Mouse (Mus musculus): ENCODE measurements at regions not wholly inside any gene's neighbourhood (a gene's known extent, or its start where the extent isn't known, plus 50 kb on each side); places are given as distances from the start of the nearest gene placed in this dataset.

DNA sequence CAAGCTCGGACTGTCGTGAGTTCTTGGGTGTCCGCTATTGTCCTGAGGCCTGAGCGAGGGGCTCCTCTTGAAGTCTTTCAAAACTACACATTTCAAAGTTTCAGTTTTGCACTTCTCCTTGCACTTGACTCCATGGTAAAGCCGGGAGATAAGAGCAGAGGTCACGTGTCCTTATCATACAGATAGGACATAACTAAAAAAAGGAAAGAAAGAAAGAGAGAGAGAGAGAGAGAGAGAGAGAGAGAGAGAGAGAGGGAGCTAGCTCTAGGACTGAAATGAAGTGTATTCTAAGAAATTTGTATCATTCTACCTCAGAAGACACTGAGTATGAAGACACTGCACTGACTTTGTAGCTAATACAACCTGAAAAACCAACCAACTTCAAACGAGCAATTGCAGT lies 114.8 kb upstream of the Spred2 start:
- peaks cover 4% of the 10 kb centered on the region; the same call in 1 of the 2 replicates for H3K9me3 ChIP-seq
- H3K27ac ChIP-seq = no peak overlapping the region
- WGBS = 90% methylated on average over 7 of the region's 7 CpGs
- no peaks in the 10 kb centered on the region; the same call in 1 of the 2 replicates for H3K36me3 ChIP-seq
- H3K27me3 ChIP-seq (ENCODE audit: insufficient read depth, poor library complexity, severe bottlenecking) = no peaks in the 10 kb centered on the region
- H3K4me3 ChIP-seq = no peak overlapping the region
- H3K4me1 ChIP-seq (replicated peaks) = peaks cover 28% of the 10 kb centered on the region
- DNase-seq (ENCODE audit: low spot score) = no peak

DNA sequence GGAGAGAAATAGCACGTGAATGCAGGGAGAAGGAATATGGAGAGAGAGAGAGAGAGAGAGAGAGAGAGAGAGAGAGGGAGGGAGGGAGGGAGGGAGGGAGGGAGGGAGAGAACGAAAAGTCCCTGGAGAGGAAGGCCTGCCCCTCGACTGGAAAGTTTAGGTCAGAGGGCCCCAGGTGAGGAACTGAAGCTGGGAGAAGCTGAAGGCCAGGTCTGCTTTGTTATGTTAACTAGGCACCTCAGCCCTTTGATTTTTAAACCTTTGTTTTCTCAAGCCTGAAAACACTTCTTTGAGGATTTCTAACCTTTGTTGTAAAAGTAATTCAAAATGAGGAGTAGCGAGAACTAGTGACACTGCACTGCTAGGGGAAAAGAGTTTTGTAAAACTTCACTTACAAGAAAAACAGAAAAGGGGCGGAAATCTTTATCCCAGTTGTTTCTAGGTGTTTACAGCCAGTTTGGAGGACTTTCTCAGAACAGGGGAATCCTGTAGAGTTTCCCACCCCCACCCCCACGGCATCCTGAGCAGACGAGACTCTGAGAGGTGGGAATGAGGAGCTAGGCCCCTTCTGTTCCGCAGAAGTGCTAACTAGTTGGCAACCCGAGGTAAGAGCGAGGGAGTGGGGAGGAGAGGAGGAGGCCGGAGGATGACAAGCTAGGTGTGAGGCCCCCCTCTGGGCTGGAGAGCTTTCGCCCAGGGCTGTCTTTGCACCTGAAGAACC lies 112.7 kb upstream of the Spred2 start:
- Histone ChIP-seq H3K4me3 (no peak overlapping the region; the same call in 1 of the 2 replicates), H3K27ac (peak overlapping the region; percentile 54; the same call in 1 of the 2 replicates), H3K4me1 (replicated peaks) (peaks cover 28% of the 10 kb centered on the region), H3K27me3 (ENCODE audit: insufficient read depth, poor library complexity, severe bottlenecking) (no peaks in the 10 kb centered on the region), H3K36me3 (no peaks in the 10 kb centered on the region; the same call in 1 of the 2 replicates), H3K9me3 (peaks cover 4% of the 10 kb centered on the region; the same call in 1 of the 2 replicates)
- WGBS = 12% methylated on average over 11 of the region's 12 CpGs
- DNase-seq (ENCODE audit: low spot score) = no peak

DNA sequence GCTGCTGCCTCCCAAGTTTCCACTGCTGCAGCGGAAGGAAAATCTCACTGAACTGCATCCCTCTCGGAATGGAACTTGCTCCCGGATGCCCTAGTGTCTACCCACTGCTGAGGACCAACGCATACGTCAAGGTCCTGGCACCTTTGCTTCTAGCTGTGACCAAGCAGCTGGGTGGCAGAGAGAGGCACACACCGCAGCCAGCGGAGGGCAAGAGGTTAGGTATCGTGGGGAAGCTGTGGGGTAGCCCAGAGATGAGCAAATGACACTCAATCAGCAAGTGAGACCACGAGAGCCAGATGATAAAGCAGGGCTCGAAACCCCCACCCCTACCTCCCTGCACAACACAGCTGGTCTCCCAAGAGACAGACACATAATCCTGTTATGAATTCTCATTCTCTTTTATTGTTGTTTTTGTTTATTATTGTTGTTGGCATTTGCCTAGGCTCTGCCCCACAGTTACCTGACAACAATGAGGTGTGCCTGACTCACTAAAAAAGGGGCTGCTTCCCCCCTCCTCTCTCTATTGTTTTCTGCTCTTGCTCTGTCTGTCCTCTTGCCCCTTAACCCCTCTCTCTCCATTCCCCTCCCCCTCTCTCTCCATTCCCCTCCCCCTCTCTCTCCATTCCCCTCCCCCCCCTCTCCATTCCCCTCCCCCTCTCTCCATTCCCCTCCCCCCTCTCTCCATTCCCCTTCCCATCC lies 112.0 kb upstream of the Spred2 start:
- Histone ChIP-seq H3K4me3 (peak overlapping the region; percentile 1; the same call in 1 of the 2 replicates), H3K36me3 (no peaks in the 10 kb centered on the region; the same call in 1 of the 2 replicates), H3K27me3 (ENCODE audit: insufficient read depth, poor library complexity, severe bottlenecking) (no peaks in the 10 kb centered on the region), H3K27ac (peak overlapping the region; percentile 54), H3K4me1 (replicated peaks) (peaks cover 28% of the 10 kb centered on the region), H3K9me3 (peaks cover 4% of the 10 kb centered on the region; the same call in 1 of the 2 replicates)
- DNase-seq (ENCODE audit: low spot score) = peak; percentile 8
- 11% methylated on average over 10 of the region's 10 CpGs for WGBS

DNA sequence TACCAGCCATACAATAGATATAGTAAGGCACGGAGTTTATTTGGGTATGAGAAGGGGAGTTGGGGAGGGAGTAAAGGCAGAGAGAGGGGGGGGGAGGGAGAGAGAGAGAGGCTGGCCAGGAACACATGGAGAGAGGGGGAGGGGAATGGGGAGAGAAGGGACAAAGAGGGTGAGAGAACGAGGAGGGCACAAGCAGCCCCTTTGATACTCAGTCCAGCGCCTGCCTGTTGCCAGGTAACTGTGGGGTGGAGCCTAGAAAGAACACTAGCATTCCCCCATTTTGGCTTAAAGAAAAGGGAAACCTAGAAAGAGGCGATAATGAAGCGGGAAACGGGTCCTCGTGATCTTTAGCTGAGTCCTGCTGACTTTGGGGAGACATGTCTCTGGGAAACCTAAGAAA lies 110.6 kb upstream of the Spred2 start:
- Histone ChIP-seq H3K27ac (no peak overlapping the region), H3K4me1 (replicated peaks) (peaks cover 28% of the 10 kb centered on the region), H3K27me3 (ENCODE audit: insufficient read depth, poor library complexity, severe bottlenecking) (no peaks in the 10 kb centered on the region), H3K36me3 (no peaks in the 10 kb centered on the region; the same call in 1 of the 2 replicates), H3K4me3 (no peak overlapping the region), H3K9me3 (peaks cover 4% of the 10 kb centered on the region; the same call in 1 of the 2 replicates)
- no peak for DNase-seq (ENCODE audit: low spot score)
- WGBS = 66% methylated on average over 7 of the region's 7 CpGs

DNA sequence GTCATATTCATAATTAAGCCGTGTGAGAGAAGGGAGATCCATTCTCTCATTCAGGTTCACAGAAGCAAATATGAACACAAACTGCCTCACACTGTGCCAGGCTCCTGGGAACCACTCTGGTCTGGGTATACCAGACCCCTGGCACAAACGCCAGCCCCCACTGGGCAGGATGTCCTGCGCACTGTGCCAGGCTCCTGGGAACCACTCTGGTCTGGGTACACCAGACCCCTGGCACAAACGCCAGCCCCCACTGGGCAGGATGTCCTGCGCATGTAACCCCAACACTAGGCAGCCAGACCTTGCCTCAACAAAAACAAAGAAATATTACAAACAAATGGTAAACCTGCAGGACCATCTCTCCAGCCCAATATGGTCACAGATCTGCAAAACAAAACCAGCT lies 101.2 kb upstream of the Spred2 start:
- no peaks in the 10 kb centered on the region for H3K27me3 ChIP-seq (ENCODE audit: insufficient read depth, poor library complexity, severe bottlenecking)
- WGBS = 85% methylated on average over 5 of the region's 5 CpGs
- no peaks in the 10 kb centered on the region for H3K9me3 ChIP-seq
- H3K4me1 ChIP-seq (replicated peaks) = 0 out of 2 replicates have a peak, but pooled peaks cover 7% of the 10 kb centered on the region
- no peak overlapping the region for H3K27ac ChIP-seq
- no peak for DNase-seq (ENCODE audit: low spot score)
- no peak overlapping the region for H3K4me3 ChIP-seq
- no peaks in the 10 kb centered on the region for H3K36me3 ChIP-seq

DNA sequence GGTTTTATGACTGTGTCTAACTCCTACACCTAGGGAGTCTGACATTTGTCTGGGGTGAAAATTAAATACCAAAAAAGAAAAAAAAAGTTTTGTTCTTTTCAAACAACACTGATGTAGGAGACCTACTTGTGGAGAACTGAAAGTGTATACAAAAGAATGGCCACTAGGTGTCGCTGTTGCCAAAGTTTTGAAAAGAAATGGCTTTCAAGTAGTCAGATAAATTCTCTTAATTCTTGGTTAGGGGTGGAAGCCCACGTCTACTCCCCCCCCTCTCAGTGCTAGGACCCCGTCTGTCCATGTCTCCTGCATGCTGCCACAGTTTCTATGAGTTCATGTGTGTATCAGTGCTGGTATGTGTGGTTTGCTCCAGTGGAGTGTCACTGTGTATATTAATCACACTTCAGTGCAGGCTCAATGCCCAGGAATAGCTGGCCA lies 100.7 kb upstream of the Spred2 start:
- no peak overlapping the region for H3K27ac ChIP-seq
- H3K4me3 ChIP-seq = no peak overlapping the region
- 0% methylated on average over 3 of the region's 3 CpGs for WGBS
- peak; percentile 72 for DNase-seq (ENCODE audit: low spot score)
- H3K27me3 ChIP-seq (ENCODE audit: insufficient read depth, poor library complexity, severe bottlenecking) = no peaks in the 10 kb centered on the region
- H3K9me3 ChIP-seq = no peaks in the 10 kb centered on the region
- H3K36me3 ChIP-seq = no peaks in the 10 kb centered on the region
- 0 out of 2 replicates have a peak, but pooled peaks cover 7% of the 10 kb centered on the region for H3K4me1 ChIP-seq (replicated peaks)

DNA sequence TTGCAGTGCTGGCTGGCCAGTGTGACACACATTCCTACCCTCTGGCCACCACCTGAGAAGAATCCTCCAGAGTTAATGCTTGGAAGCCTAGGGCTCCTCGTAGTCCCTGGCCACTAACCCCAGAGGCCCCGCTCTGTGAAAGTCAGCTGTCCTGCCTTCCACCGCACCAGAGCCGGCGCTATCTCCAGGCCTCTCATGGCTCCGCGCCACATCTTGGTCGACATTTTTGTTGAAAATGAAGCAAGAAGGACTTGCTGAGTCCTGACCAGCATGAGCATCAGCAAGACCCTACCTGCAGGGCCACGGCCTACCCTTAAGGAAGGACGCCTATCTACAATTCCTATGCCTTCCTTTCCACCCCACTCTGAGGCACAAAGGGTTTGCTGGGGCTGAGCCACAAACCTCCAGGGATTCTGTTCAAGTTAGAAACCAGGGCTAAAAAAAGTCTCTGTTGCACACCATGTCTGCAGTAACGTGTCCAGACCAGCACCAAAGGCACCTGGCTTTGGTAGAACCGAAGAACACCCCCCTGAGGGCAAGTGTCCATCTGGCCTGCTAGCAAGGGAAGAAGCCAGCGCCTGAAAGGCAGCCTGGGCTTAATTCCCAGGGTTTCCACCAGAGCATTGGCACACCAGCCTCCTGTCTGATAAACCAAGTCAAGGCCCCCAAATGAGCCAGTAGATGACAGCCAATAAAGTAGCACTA lies 97.5 kb upstream of the Spred2 start:
- Histone ChIP-seq H3K27me3 (ENCODE audit: insufficient read depth, poor library complexity, severe bottlenecking) (0 out of 2 replicates have a peak, but pooled peaks cover 9% of the 10 kb centered on the region), H3K9me3 (no peaks in the 10 kb centered on the region), H3K27ac (no peak overlapping the region), H3K4me3 (no peak overlapping the region), H3K4me1 (replicated peaks) (peaks cover 24% of the 10 kb centered on the region), H3K36me3 (no peaks in the 10 kb centered on the region)
- 90% methylated on average over 13 of the region's 13 CpGs for WGBS
- no peak for DNase-seq (ENCODE audit: low spot score)

DNA sequence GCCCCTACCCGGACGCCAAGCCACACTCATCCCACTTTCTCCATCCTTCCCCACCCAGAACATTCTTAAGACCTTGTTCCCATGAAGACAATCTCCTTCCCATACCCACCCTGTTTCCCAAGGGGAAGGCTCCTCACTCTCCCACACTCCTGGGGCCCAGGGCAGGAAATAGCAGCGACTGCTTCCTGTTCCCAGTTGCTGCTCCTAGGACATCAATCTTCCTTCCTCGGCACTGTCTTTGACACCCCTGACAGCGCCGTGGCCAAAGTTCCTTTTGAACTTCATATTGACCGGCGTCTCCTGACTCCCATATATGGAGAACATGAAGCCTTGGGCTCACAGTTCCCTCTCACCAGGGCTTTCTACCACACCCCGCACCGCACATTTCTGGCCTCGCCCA lies 96.2 kb upstream of the Spred2 start:
- 85% methylated on average over 11 of the region's 11 CpGs for WGBS
- Histone ChIP-seq H3K9me3 (no peaks in the 10 kb centered on the region), H3K4me1 (replicated peaks) (peaks cover 24% of the 10 kb centered on the region), H3K36me3 (no peaks in the 10 kb centered on the region), H3K4me3 (no peak overlapping the region), H3K27ac (no peak overlapping the region), H3K27me3 (ENCODE audit: insufficient read depth, poor library complexity, severe bottlenecking) (0 out of 2 replicates have a peak, but pooled peaks cover 9% of the 10 kb centered on the region)
- DNase-seq (ENCODE audit: low spot score) = no peak

DNA sequence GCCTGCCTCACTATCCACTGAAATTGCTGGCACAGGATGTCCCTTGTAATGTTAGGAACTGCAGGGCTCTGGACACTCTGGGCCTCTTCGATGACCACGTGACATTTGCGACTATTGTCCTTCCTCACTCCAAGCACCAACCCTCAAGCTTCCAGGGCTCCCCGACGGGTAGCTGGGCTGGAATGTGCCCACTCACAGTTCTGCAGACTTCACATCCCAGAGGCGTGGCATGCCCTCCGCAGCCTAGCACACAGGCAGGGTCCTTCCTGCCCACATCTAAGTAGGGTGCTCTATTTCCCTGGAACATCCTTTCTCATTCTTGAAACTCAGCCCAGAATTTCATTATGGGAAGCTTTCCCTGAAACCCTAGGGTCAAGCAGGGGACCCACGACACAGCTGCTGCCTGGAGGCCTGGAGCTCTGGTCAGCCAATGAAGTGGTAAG lies 95.2 kb upstream of the Spred2 start:
- DNase-seq (ENCODE audit: low spot score) = no peak
- Histone ChIP-seq H3K27me3 (ENCODE audit: insufficient read depth, poor library complexity, severe bottlenecking) (0 out of 2 replicates have a peak, but pooled peaks cover 9% of the 10 kb centered on the region), H3K4me3 (no peak overlapping the region), H3K36me3 (no peaks in the 10 kb centered on the region), H3K4me1 (replicated peaks) (peaks cover 24% of the 10 kb centered on the region), H3K9me3 (no peaks in the 10 kb centered on the region), H3K27ac (no peak overlapping the region)
- WGBS = 54% methylated on average over 8 of the region's 8 CpGs

DNA sequence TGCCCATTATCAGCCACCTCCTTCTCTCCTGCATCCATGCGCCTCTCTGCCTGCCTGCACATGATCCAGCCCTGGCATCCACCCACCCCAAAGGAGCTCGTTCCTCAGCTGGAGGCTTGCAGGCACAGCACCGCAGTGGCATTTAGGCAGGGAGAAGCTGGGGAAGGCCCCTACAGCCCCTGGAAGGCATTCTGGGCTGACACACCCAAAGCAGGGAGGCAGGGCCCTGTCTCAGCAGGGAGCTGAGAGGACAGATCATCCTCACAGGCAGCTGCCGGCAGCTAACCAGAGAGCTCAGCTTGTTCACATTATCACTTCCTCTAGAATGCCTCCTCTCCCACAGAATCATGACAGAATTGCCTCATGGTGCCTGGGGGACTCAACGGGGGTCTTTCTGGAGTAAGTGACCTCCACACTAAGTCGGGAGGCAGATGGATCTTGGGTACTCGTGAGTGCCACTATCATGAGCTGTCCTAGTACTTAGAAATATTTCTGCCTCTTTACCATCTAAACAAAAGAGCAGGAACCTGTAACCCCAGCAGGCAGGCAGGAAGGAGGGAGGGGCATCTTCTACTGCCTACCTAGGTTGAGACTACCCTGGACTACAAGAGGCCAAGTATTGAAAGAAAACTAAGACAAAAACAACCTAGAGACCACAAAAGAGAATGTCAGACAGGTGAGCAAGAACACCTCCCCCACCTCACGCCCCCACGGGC lies 94.5 kb upstream of the Spred2 start:
- 30% methylated on average over 9 of the region's 9 CpGs for WGBS
- Histone ChIP-seq H3K27ac (0 out of 2 replicates have a peak overlapping the region, but pooled peaks have one; percentile 24), H3K36me3 (no peaks in the 10 kb centered on the region), H3K9me3 (no peaks in the 10 kb centered on the region), H3K27me3 (ENCODE audit: insufficient read depth, poor library complexity, severe bottlenecking) (0 out of 2 replicates have a peak, but pooled peaks cover 9% of the 10 kb centered on the region), H3K4me1 (replicated peaks) (peaks cover 27% of the 10 kb centered on the region), H3K4me3 (no peak overlapping the region)
- DNase-seq (ENCODE audit: low spot score) = no peak

DNA sequence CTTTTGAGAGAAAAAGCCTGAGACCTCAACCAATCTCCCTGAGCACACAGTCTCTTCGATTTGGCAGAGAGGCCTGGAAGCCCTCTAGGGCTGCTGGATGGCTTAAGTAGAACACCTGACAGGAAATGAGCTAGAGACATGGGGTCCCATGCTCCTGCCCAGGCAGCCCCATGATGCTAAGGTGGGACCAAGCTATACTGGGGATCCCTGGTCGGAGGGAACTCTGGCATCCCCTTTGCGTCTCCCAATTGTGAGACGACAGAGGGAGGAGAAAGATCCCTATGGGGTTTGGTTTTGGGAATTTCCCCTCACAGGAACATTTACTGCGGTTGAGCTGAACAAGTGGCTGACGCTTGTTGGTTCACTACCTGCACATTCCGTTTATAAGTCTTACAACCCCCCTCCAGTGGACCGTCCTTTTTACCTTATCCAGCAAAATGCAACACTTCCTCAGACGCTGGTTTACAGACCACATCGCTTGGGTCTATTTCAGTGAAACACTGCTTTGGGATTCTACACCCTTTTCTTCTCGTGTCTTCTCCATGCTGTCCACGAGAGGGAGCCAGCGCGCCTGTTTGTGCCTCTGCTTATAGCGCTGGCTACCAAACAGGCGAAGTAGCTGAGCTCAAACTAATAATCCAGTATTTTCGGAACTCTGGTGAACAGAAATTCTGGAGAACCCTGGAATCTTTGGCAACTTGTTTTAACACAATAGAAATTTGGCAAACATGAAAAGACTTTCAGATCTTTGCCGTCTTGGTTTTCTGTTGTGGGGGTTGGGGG lies 93.7 kb upstream of the Spred2 start:
- 20% methylated on average over 18 of the region's 18 CpGs for WGBS
- H3K27ac ChIP-seq = no peak overlapping the region
- H3K4me1 ChIP-seq (replicated peaks) = peaks cover 34% of the 10 kb centered on the region
- no peaks in the 10 kb centered on the region for H3K36me3 ChIP-seq
- DNase-seq (ENCODE audit: low spot score) = peak; percentile 77
- H3K9me3 ChIP-seq = no peaks in the 10 kb centered on the region
- no peak overlapping the region for H3K4me3 ChIP-seq
- H3K27me3 ChIP-seq (ENCODE audit: insufficient read depth, poor library complexity, severe bottlenecking) = 0 out of 2 replicates have a peak, but pooled peaks cover 9% of the 10 kb centered on the region

Data from hindbrain, embryonic 10.5 days (tissue).